Mouse (Mus musculus) bone marrow, adult 2 months (tissue): ENCODE measurements around the gene Rhof.

Experiments
- CTCF ChIP-seq: fragments of 200-500 bp; IDR thresholded peaks from 2 replicates; pipeline ENCODE4 v1.5.1; 2011; ENCODE audit warnings: low read length, control low read depth; ENCODE audit not compliant: control insufficient read depth, insufficient read depth
- POLR2A ChIP-seq: fragments of 200-500 bp; IDR thresholded peaks from 2 replicates; pipeline ENCODE4 v1.6.1; 2011; ENCODE audit warnings: low read depth, mild to moderate bottlenecking, control low read depth, low read length, borderline replicate concordance; ENCODE audit not compliant: control insufficient read depth

- TF ChIP-seq CTCF (no peak), POLR2A (no peak)
These were observed 12.5 kb upstream of the Rhof start for GRCm38 (mm10) chr5:123144746-123145590.
